Mouse (Mus musculus) MEL (cell line): ENCODE data around the gene Ephx1. TPM values are rescaled to one million over a fixed set of nuclear protein-coding genes. Genes with fewer than 3 reads are reported as not detected.
"Not testable (repeated sequence)": the region's sequence is repeated elsewhere in the genome, so short reads cannot be mapped to it uniquely, and the experiment has no call there.

Experiments
- DNase-seq: peaks from one replicate; pipeline ENCODE4 v3.0.0; 2011; ENCODE audit warnings: low read depth, low spot score
- H3K27ac ChIP-seq: 2 replicates; pipeline ENCODE4 v1.5.1; 2012; ENCODE audit warnings: low read depth, mild to moderate bottlenecking, control low read depth, low read length, moderate library complexity; ENCODE audit not compliant: control insufficient read depth
- H3K27me3 ChIP-seq, 2 experiments: fragments of 150-350 bp in 1 of 2; sonication (generic) in 1 of 2; 2 replicates each; pipeline ENCODE4 v1.6.1; 2012; ENCODE audit warnings: low read length in 2 of 2, mild to moderate bottlenecking in 2 of 2, improper control_type of control experiment in 1 of 2, moderate library complexity in 1 of 2; ENCODE audit not compliant: insufficient read depth in 2 of 2, control insufficient read depth in 1 of 2
- H3K36me3 ChIP-seq, 2 experiments: 2 replicates each; pipeline ENCODE4 v1.6.1; 2012 to 2014; ENCODE audit warnings: low read length in 2 of 2, improper control_type of control experiment in 1 of 2, inconsistent platforms in 1 of 2, mild to moderate bottlenecking in 1 of 2; ENCODE audit not compliant: insufficient read depth in 2 of 2, control insufficient read depth in 1 of 2
- H3K4me1 ChIP-seq, 2 experiments: fragments of 150-350 bp in 1 of 2; sonication (generic) in 1 of 2; 2 replicates each; pipeline ENCODE4 v1.6.1; 2012; ENCODE audit warnings: low read length in 2 of 2, improper control_type of control experiment in 1 of 2, mild to moderate bottlenecking in 1 of 2; ENCODE audit not compliant: insufficient read depth in 2 of 2, control insufficient read depth in 1 of 2
- H3K4me3 ChIP-seq, 2 experiments: fragments of 150-350 bp in 1 of 2; sonication (generic) in 1 of 2; 2 replicates each; pipeline ENCODE4 v1.5.1; 2012; ENCODE audit warnings: low read depth in 2 of 2, low read length in 2 of 2, mild to moderate bottlenecking in 2 of 2, moderate library complexity in 2 of 2, control low read depth in 1 of 2, improper control_type of control experiment in 1 of 2; ENCODE audit not compliant: control insufficient read depth in 1 of 2, insufficient read depth in 1 of 2
- H3K79me2 ChIP-seq: 2 replicates; pipeline ENCODE4 v1.6.1; 2012; ENCODE audit warnings: mild to moderate bottlenecking, low read length, moderate library complexity; ENCODE audit not compliant: control insufficient read depth, poor library complexity, insufficient read depth
- H3K9ac ChIP-seq: 2 replicates; pipeline ENCODE4 v1.6.1; 2012; ENCODE audit warnings: low read depth, mild to moderate bottlenecking, control low read depth, low read length, moderate library complexity; ENCODE audit not compliant: control insufficient read depth, poor library complexity, severe bottlenecking
- H3K9me3 ChIP-seq: fragments of 150-350 bp; sonication (generic); replicated peaks from 2 replicates; pipeline ENCODE4 v1.6.1; 2012; ENCODE audit warnings: mild to moderate bottlenecking, low read length, improper control_type of control experiment, moderate library complexity; ENCODE audit not compliant: insufficient read depth
- BHLHE40 ChIP-seq: IDR thresholded peaks from 2 replicates; pipeline ENCODE4 v1.6.1; 2012; ENCODE audit warnings: low read depth, mild to moderate bottlenecking, inconsistent platforms, low read length, improper control_type of control experiment, borderline replicate concordance
- CTCF ChIP-seq, 3 experiments: IDR thresholded peaks in 2 of 3; conservative IDR thresholded peaks in 1 of 3; 2 replicates each; pipeline ENCODE4 v1.5.1; 2011 to 2012; ENCODE audit warnings: low read length in 3 of 3, low read depth in 2 of 3, mild to moderate bottlenecking in 2 of 3, improper control_type of control experiment in 1 of 3, inconsistent platforms in 1 of 3, mixed read lengths in 1 of 3, moderate library complexity in 1 of 3; ENCODE audit not compliant: control insufficient read depth in 1 of 3, insufficient read depth in 1 of 3, poor library complexity in 1 of 3, severe bottlenecking in 1 of 3
- ELF1 ChIP-seq: IDR thresholded peaks from 2 replicates; pipeline ENCODE4 v1.6.1; 2014; ENCODE audit warnings: low read depth, mild to moderate bottlenecking, inconsistent platforms, low read length, improper control_type of control experiment, moderate library complexity
- EP300 ChIP-seq, 2 experiments: IDR thresholded peaks; 2 replicates each; pipeline ENCODE4 v1.6.1; 2011; ENCODE audit warnings: improper control_type of control experiment in 2 of 2, low read length in 2 of 2, low read depth in 1 of 2, mild to moderate bottlenecking in 1 of 2
- ETS1 ChIP-seq: IDR thresholded peaks from 2 replicates; pipeline ENCODE4 v1.6.1; 2012; ENCODE audit warnings: low read depth, mild to moderate bottlenecking, inconsistent platforms, low read length, improper control_type of control experiment, moderate library complexity
- GABPA ChIP-seq: IDR thresholded peaks from 2 replicates; pipeline ENCODE4 v1.6.1; 2012; ENCODE audit warnings: low read depth, mild to moderate bottlenecking, inconsistent platforms, low read length, improper control_type of control experiment, moderate library complexity
- GATA1 ChIP-seq: IDR thresholded peaks from 2 replicates; pipeline ENCODE4 v1.6.1; 2011; ENCODE audit warnings: low read depth, low read length, improper control_type of control experiment
- HCFC1 ChIP-seq: IDR thresholded peaks from 2 replicates; pipeline ENCODE4 v1.6.1; 2012; ENCODE audit warnings: low read depth, mild to moderate bottlenecking, inconsistent platforms, low read length, improper control_type of control experiment, moderate library complexity
- MAFK ChIP-seq: IDR thresholded peaks from 2 replicates; pipeline ENCODE4 v1.6.1; 2011; ENCODE audit warnings: low read depth, mild to moderate bottlenecking, low read length, improper control_type of control experiment, borderline replicate concordance
- MAX ChIP-seq: IDR thresholded peaks from 2 replicates; pipeline ENCODE4 v1.6.1; 2011; ENCODE audit warnings: low read length, improper control_type of control experiment
- MAZ ChIP-seq: IDR thresholded peaks from 2 replicates; pipeline ENCODE4 v1.6.1; 2012; ENCODE audit warnings: low read depth, mild to moderate bottlenecking, inconsistent platforms, low read length, improper control_type of control experiment
- MXI1 ChIP-seq: IDR thresholded peaks from 2 replicates; pipeline ENCODE4 v1.6.1; 2011; ENCODE audit warnings: mild to moderate bottlenecking, low read depth, low read length, improper control_type of control experiment
- MYB ChIP-seq: IDR thresholded peaks from 2 replicates; pipeline ENCODE4 v1.6.1; 2011; ENCODE audit warnings: mild to moderate bottlenecking, low read depth, low read length, improper control_type of control experiment
- RAD21 ChIP-seq: IDR thresholded peaks from 2 replicates; pipeline ENCODE4 v1.6.1; 2011; ENCODE audit warnings: mild to moderate bottlenecking, low read depth, low read length, improper control_type of control experiment
- SIN3A ChIP-seq: IDR thresholded peaks from 2 replicates; pipeline ENCODE4 v1.6.1; 2012; ENCODE audit warnings: low read length, improper control_type of control experiment, inconsistent platforms
- SMC3 ChIP-seq: IDR thresholded peaks from 2 replicates; pipeline ENCODE4 v1.6.1; 2011; ENCODE audit warnings: low read depth, low read length, improper control_type of control experiment
- TAL1 ChIP-seq: IDR thresholded peaks from 2 replicates; pipeline ENCODE4 v1.6.1; 2012; ENCODE audit warnings: mild to moderate bottlenecking, inconsistent platforms, low read length, moderate library complexity, mixed read lengths
- TCF12 ChIP-seq: IDR thresholded peaks from 2 replicates; pipeline ENCODE4 v1.6.1; 2014; ENCODE audit warnings: low read depth, mild to moderate bottlenecking, inconsistent platforms, low read length, improper control_type of control experiment, moderate library complexity
- ZC3H11A ChIP-seq: IDR thresholded peaks from 2 replicates; pipeline ENCODE4 v1.6.1; 2012; ENCODE audit warnings: low read depth, mild to moderate bottlenecking, inconsistent platforms, low read length, improper control_type of control experiment
- ZNF384 ChIP-seq: IDR thresholded peaks from 2 replicates; pipeline ENCODE4 v1.6.1; 2012; ENCODE audit warnings: low read depth, mild to moderate bottlenecking, inconsistent platforms, low read length, improper control_type of control experiment
- polyA plus RNA-seq, 2 experiments: library from polyadenylated mRNA; stranded (reverse) in 1 of 2; unstranded in 1 of 2; fragments of >175 nt in 1 of 2; fragments of >200 nt in 1 of 2; gene quantifications; 2 replicates each; pipeline versions ENCODE4 v1.2.1 to v1.2.4; 2012; ENCODE audit warnings: low replicate concordance in 2 of 2, low read depth in 1 of 2; ENCODE audit not compliant: insufficient read length in 2 of 2, insufficient read depth in 1 of 2, missing spikeins in 1 of 2
- total RNA-seq: library from RNA; depleted of rRNA; stranded (reverse); fragments of 300-350 nt; gene quantifications from 2 replicates; pipeline ENCODE4 v1.2.3, GENCODE M21; 2012

Ephx1 gene
- total and polyA plus RNA-seq, 3 experiments, result 0.15 to 0.39 TPM; not detected in 1

GRCm38 (mm10) chr1:181039652-181040051 is 18.9 kb upstream of the Ephx1 start (continued):
- TF ChIP-seq MXI1, result 0 out of 2 replicates have a peak, but pooled peaks have one; percentile 14

GRCm38 (mm10) chr1:181037623-181038022 is 16.9 kb upstream of the Ephx1 start:
- Histone ChIP-seq H3K36me3 (peaks cover 0 to 18% of the 10 kb centered on the region in 2 experiments; a peak in 2 of 4 replicates), H3K4me1 (peaks cover 9 to 25% of the 10 kb centered on the region in 2 experiments), H3K9me3 (no peaks in the 10 kb centered on the region), H3K4me3 (no peak overlapping the region), H3K79me2 (no peaks in the 10 kb centered on the region), H3K27ac (no peak overlapping the region), H3K9ac (no peak overlapping the region), H3K27me3 (peaks cover 0 to under 1% of the 10 kb centered on the region in 2 experiments; a peak in 1 of 4 replicates)
- DNase-seq, result peak; percentile 65
- TF ChIP-seq ETS1 (peak; percentile 78), MYB (0 out of 2 replicates have a peak, but pooled peaks have one; percentile 36), EP300 (IDR thresholded peaks at IDR 0.05; ENCODE audit: low read depth in 1 of 2, low read length in 2 of 2) (peak; percentile 36 to 67; a peak in 3 of 4 replicates), TCF12 (peak; percentile 77; the same call in 1 of the 2 replicates), HCFC1 (no peak), GATA1 (0 out of 2 replicates have a peak, but pooled peaks have one; percentile 11), ZNF384 (peak; percentile 75), TAL1 (0 out of 2 replicates have a peak, but pooled peaks have one; percentile 14), GABPA (no peak), ELF1 (no peak)

- H3K79me2 ChIP-seq, H3K4me3 ChIP-seq, H3K27me3 ChIP-seq, H3K9me3 ChIP-seq, H3K27ac ChIP-seq, H3K9ac ChIP-seq, DNase-seq: not testable (repeated sequence)
- Histone ChIP-seq H3K36me3 (peaks cover 0 to 17% of the 10 kb centered on the region in 2 experiments; a peak in 2 of 4 replicates), H3K4me1 (peaks cover 7 to 25% of the 10 kb centered on the region in 2 experiments)
Observed at GRCm38 (mm10) chr1:181035015-181035778, 14.5 kb upstream of the Ephx1 start.

- DNase-seq, result peak; percentile 88
- TF ChIP-seq CTCF (IDR thresholded peaks at IDR 0.05 in 2 of 3, conservative IDR thresholded peaks at IDR 0.05 in 1 of 3; ENCODE audit: control insufficient read depth in 1 of 3, insufficient read depth in 1 of 3, low read depth in 2 of 3, low read length in 3 of 3, poor library complexity in 1 of 3, severe bottlenecking in 1 of 3) (peak; percentile 78 to 98 (median 78)), MAZ (0 out of 2 replicates have a peak, but pooled peaks have one; percentile 33), SMC3 (peak; percentile 88), MAFK (no peak), SIN3A (peak; percentile 38; the same call in 1 of the 2 replicates), MAX (no peak), BHLHE40 (0 out of 2 replicates have a peak, but pooled peaks have one; percentile 4), RAD21 (peak; percentile 89), ZC3H11A (peak; percentile 83)
- no peaks in the 10 kb centered on the region for H3K27me3 ChIP-seq
Observed at GRCm38 (mm10) chr1:181022265-181022664, 1.6 kb upstream of the Ephx1 start.

More at GRCm38 (mm10) chr1:181022265-181022664, 1.6 kb upstream of the Ephx1 start:
- H3K4me3 ChIP-seq, result no peak overlapping the region
- no peak overlapping the region for H3K9ac ChIP-seq
- H3K79me2 ChIP-seq, result no peaks in the 10 kb centered on the region
- no peaks in the 10 kb centered on the region for H3K36me3 ChIP-seq
- no peaks in the 10 kb centered on the region for H3K9me3 ChIP-seq
- H3K4me1 ChIP-seq, result no peaks in the 10 kb centered on the region
- H3K27ac ChIP-seq, result no peak overlapping the region
